Mouse (Mus musculus) E14TG2a.4 (cell line): ENCODE results near the gene Krt31.

Experiments used
- CTCF ChIP-seq: conservative IDR thresholded peaks from 2 replicates; pipeline ENCODE4 v1.5.1; 2014; ENCODE audit warnings: low read length
- NANOG ChIP-seq: IDR thresholded peaks from 2 replicates; pipeline ENCODE4 v1.6.1; 2014; ENCODE audit warnings: borderline replicate concordance, low read length, mixed read lengths

DNA sequence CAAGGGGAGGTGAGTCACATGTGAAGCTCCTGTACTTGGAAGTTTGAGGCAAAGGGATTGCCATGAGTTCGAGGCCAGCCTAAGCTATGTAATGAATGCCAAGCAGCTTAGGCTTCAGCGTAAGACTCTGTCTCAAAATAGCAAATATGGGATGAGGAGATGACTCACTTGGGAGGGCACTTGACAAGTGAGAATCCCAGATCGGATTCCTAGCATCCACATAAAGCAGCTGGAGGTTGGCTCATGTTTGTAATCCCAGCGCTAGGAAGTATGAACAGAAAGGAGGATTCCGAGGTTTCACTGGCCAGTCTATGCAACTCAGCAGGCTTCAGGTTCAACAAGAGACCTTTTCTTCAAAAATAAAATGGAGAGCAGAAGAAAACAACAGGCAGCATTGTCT, 28.9 kb downstream of the Krt31 start:
- TF ChIP-seq CTCF, result no peak
- TF ChIP-seq NANOG, result no peak
